Mouse (Mus musculus) cerebellum, adult 18-20 months (tissue): ENCODE results near the gene H2afj.

Experiments
- DNase-seq, 2 experiments: peaks; one replicate each; pipeline ENCODE4 v3.0.0; 2021

The H2afj gene

DNA sequence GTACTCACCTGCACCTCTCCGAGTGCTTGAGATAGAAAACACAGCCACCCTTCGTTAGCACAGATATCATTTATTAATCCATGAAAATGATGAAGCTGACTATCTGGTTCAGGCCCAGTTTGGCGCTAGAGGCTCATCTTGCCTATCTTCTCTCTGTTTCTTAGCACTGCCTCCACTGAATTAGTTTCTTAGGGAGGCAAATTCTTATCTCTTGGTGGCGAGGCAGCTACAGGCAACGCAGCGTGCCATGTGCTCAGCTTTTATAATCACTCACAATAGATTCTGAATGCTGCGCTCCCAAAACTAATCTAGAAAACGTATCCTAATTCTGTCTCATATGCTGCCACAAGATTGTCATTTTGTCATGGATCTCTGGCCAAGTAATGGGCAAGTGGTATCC lies 40.4 kb downstream of the H2afj start:
- DNase-seq = no peak

DNA sequence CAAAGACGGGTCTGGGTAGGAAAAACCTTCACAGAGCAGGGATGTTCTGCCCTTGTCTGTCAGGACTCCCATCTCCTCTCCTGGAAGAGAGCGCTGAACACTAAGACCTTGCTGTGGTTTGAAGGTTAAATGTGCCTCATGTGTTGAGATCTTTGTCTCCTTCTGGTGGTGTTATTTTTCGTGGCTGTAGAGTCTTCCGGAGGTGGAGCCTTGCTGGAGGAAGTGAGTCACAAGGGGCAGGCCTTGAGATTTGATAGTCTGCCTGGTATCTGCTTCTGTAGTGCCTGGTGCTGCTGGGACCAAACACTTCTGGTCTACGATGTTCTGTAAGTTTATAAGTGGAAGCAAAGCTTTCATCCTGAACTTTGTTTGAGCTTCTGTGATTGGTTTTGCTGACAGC lies 40.9 kb downstream of the H2afj start:
- DNase-seq = no peak

DNA sequence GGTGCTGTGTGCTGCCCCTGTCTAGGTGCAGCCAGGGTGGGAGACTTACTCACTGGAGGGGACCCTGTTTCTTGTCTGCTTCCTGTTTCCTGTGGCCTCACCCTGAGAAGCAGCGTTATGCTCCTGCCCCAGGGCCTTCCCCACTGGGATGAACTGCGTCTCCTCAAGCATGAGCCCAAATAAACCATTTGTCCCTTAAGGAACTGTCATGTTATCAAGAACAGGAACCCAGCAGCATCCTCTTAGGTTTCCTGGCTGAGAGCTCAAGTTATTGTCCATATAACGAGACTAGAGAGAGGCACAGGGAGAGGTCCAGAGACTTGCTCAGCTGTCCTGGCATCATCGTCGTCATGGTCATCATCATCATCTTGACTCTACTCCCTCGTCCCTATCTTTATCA lies 42.2 kb downstream of the H2afj start:
- no peak for DNase-seq

DNA sequence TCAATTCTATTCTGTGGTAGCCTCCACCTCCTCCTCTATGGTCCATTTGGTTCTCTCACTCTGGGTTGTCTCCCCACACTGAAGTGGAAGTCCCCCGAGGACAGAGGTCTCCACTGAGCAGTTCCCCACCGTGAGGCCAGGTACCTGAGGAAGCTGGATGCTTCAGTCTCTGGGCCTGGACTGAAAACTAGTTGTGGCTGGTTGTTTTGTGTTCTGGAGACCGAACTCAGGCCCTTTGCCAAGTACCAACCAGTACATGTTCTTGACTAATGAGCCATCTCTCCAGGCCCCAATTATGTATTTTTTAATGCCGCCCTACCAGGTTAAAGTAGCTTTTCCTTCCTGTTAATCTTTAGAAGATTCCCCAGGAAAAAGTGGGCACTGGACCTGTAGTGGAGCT lies 44.3 kb downstream of the H2afj start:
- DNase-seq = no peak

DNA sequence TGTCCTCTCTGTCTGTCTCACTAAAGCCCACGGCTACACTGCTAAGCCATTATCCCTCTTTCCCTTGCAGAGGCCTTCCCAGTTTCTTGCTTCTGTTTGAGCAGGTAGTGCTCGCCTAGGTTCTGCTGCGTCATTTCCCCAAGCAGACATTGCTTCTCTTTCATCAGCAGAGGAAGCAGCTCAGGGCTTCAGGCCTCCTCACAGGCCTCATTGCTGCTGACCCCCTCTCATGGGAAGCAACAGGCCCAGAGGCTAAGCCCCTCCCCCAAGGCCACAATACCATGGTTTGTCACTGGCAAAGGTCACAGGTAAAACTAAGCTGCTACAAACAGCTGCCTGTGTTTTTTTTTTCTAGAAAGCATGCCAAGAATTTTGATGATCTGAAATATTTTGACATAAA lies 44.7 kb downstream of the H2afj start:
- DNase-seq = no peak

DNA sequence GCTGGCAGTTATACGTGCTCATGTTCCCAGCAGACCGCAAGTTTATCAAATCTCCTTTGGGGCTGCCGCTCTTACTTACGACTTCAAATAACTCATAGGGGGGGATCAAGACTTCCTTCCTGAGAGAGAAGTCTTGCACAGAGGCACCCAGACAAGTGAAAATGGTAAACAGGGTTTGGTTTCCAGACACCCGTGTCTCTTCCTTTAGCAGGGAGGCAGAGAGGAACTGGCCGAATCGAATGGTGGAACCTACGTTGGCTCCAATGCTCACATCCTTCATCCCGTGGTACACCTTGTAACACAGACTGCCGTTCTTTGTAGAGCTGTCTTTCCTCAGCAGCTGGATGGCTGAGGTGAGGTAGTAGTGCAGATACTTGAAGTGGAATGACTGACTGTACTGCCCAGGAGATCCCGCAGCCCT lies 46.3 kb downstream of the H2afj start:
- DNase-seq = no peak

DNA sequence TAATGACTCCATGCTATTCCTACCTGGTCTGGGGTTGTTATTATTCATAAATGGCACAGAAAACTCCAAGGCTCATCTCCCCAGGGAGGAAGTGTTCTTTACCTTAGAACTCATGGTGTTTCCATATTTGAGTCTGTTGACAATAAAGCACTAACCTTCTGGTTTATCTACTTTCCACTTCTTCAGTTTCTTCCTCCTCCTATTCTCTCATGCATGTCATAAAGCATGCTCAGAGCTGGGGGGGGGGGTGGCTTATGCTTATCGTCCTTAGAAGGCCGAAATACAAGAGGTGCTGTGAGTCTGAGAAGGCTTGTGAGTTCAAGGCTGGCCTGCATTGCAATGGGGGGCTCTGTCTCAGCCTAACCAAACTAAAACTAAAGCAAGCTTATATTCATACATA lies 47.1 kb downstream of the H2afj start:
- no peak for DNase-seq

DNA sequence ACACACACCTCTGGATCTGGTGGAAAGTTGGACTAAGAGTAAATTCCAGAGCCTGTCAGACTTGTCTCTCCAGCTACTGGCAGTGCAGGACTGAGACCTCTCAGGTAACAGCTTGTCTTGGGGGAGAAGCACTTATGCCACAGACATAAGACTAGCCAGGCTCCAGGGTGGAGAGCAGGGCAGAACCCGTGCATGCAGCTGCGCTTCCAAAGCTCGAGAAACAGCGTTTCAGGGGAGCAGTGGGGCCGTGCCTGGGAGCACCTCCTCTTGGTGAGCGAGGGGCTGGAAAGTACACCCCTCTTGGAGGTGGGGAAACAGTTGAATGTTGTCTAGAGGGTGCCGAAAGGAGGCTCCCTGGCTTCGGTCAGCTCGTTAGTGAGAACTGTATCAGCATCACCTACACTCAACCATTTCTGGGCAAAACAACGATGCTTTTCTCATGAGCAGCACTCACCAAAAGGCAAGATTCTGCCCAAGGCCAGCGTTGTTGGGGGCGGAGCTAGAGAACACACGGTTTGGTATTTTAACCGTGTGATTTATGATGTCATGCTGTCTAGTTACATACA lies 48.1 kb downstream of the H2afj start:
- DNase-seq = no peak

DNA sequence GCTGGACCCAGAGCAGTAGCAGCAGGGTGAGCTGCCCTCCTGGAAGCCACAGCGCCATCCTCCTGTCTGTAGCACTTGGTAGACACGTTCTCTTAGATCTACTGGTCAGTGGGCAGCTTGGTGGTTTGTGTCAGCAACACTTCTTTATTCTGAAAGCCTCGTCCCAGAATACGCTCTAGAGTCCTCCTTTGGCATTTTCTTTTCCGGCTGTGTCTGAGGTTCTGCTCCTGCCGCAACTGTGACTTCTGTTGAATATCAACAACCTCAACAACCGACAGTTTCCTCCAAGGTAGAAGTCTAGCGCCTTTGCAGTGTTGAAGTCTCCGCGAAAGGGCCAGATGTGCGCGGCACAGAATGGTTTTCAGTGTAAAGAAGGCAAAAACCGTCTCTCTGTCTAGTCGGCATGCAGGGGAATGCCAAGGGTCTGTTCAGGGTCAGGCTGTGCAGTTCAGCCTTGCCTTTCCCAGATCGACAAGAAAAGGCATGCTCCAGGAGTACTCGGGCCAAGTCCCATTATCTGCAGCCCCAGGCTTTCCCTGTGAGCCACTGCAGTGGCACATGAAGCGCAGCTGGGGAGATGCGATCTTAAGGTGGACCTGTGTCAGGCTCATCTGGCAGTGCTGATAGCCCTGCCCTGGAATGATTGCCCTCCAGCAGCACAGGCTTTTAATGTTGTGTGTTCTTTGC lies 49.3 kb downstream of the H2afj start, which contains the start of gene Art4:
Gene Art4, minus strand, starts transcription at position 548 of the 687 bp plus-strand sequence.
- no peak for DNase-seq

DNA sequence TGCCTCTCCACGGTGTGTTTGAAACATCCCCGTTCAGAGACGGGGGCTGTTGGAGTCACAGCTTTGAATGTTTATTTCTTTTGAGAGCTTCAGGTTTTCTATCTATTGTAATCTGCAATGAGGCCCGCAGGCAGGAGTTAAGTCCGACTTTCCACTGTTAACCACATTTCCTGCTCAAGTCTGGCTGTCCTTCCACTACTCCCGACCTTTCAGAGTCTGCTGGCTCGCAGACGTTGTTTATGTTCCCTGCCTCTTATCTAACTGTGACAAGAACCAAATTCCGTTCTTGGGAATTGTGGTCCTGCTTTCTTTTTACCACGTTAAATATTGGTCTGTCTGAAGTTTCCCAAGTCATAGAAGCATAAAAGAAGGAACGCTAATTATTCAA lies 49.8 kb downstream of the H2afj start:
- no peak for DNase-seq

DNA sequence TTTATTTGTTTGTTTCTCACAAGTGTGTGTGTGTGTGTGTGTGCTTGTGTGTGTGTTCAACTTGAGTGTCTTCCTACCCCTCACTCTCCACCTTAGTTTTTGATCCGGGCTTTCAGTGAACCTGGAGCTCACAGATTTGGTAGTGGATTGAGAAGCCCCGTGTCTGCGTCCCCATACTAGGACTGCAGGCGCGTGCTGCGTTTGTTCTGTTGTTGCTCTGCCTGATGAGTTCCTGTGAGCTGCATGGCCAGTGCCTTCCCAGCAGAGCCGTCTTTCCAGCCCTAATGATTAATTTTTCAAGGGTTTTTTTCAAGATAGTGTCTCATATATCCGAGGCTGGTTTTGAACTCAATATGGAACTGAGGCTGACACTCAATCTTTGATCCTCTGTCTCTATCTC lies 50.4 kb downstream of the H2afj start:
- DNase-seq = no peak
